Mouse (Mus musculus) mesoderm, embryonic 11.5 days (tissue): ENCODE data around the gene Vwa8.

Experiments used
- DNase-seq: peaks from one replicate; pipeline ENCODE4 v3.0.0-alpha.2; 2012; ENCODE audit warnings: low read depth, low spot score

Vwa8 gene

GRCm38 (mm10) chr14:79139918-79140825 is 291.3 kb downstream of the Vwa8 start:
- DNase-seq: peak; percentile 90

GRCm38 (mm10) chr14:79140826-79141219 is 292.0 kb downstream of the Vwa8 start:
- DNase-seq: peak; percentile 30

GRCm38 (mm10) chr14:79142342-79142741 is 293.5 kb downstream of the Vwa8 start:
- DNase-seq: no peak

- DNase-seq: no peak
Observed at GRCm38 (mm10) chr14:79143696-79144095, 294.8 kb downstream of the Vwa8 start.

GRCm38 (mm10) chr14:79144278-79145224 is 295.7 kb downstream of the Vwa8 start:
- DNase-seq: no peak

- no peak for DNase-seq
Observed at GRCm38 (mm10) chr14:79151711-79152110, 302.9 kb downstream of the Vwa8 start.

- no peak for DNase-seq
Observed at GRCm38 (mm10) chr14:79153896-79154295, 305.0 kb downstream of the Vwa8 start.

- no peak for DNase-seq
Observed at GRCm38 (mm10) chr14:79154961-79155360, 306.1 kb downstream of the Vwa8 start.

- no peak for DNase-seq
Observed at GRCm38 (mm10) chr14:79156526-79157411, 307.9 kb downstream of the Vwa8 start.

- peak; percentile 30 for DNase-seq
Observed at GRCm38 (mm10) chr14:79157451-79158218, 308.8 kb downstream of the Vwa8 start.

- DNase-seq: no peak
Observed at GRCm38 (mm10) chr14:79158219-79158521, 309.3 kb downstream of the Vwa8 start.

GRCm38 (mm10) chr14:79158673-79159200 is 309.9 kb downstream of the Vwa8 start:
- no peak for DNase-seq

GRCm38 (mm10) chr14:79159451-79159850 is 310.6 kb downstream of the Vwa8 start:
- no peak for DNase-seq

- DNase-seq: no peak
Observed at GRCm38 (mm10) chr14:79160486-79160885, 311.6 kb downstream of the Vwa8 start.

GRCm38 (mm10) chr14:79160966-79161365 is 312.1 kb downstream of the Vwa8 start:
- no peak for DNase-seq

GRCm38 (mm10) chr14:79161741-79162140 is 312.9 kb downstream of the Vwa8 start:
- DNase-seq: no peak

GRCm38 (mm10) chr14:79162678-79163077 is 313.8 kb downstream of the Vwa8 start:
- no peak for DNase-seq

GRCm38 (mm10) chr14:79164334-79164733 is 315.5 kb downstream of the Vwa8 start:
- no peak for DNase-seq

- peak; percentile 22 for DNase-seq
Observed at GRCm38 (mm10) chr14:79164925-79165324, 316.1 kb downstream of the Vwa8 start.

GRCm38 (mm10) chr14:79174526-79174925 is 325.7 kb downstream of the Vwa8 start:
- DNase-seq: no peak
